Mouse (Mus musculus) small intestine, adult 2 months (tissue): ENCODE measurements around the gene Olfr1423.

Experiments used
- CTCF ChIP-seq: fragments of 200-500 bp; IDR thresholded peaks from 2 replicates; pipeline ENCODE4 v1.5.1; 2012; ENCODE audit warnings: low read depth, mild to moderate bottlenecking, control low read depth, inconsistent platforms, low read length, moderate library complexity, mixed read lengths; ENCODE audit not compliant: insufficient replicate concordance, insufficient read length; ENCODE audit errors: extremely low read depth
- POLR2A ChIP-seq: fragments of 200-500 bp; IDR thresholded peaks from 2 replicates; pipeline ENCODE4 v1.6.1; 2012; ENCODE audit warnings: low read depth, mild to moderate bottlenecking, control low read depth, inconsistent platforms, low read length, moderate library complexity

- TF ChIP-seq CTCF (peak; percentile 46; the same call in 1 of the 2 replicates), POLR2A (no peak)
Observed at GRCm38 (mm10) chr19:12015708-12016107, 25.4 kb downstream of the Olfr1423 start.
